Mouse (Mus musculus) thymus, adult 2 months (tissue): Measurements from ENCODE around the gene Tmem178b. TPM values are rescaled to one million over a fixed set of nuclear protein-coding genes. Genes with fewer than 3 reads are reported as not detected.

Source experiments
- DNase-seq: peaks from one replicate; pipeline ENCODE4 v3.0.0; 2021
- H3K27ac ChIP-seq: fragments of 200-500 bp; 2 replicates; pipeline ENCODE4 v1.5.1; 2012; ENCODE audit warnings: low read length, control low read depth; ENCODE audit not compliant: control insufficient read depth, insufficient read depth
- H3K27me3 ChIP-seq: fragments of 200-500 bp; 2 replicates; pipeline ENCODE4 v1.6.1; 2012; ENCODE audit warnings: mild to moderate bottlenecking, low read length, moderate library complexity, mixed read lengths; ENCODE audit not compliant: control insufficient read depth, insufficient read depth
- H3K36me3 ChIP-seq: fragments of 200-500 bp; 2 replicates; pipeline ENCODE4 v1.6.1; 2012; ENCODE audit warnings: mild to moderate bottlenecking, low read length, moderate library complexity; ENCODE audit not compliant: control insufficient read depth, insufficient read depth
- H3K4me1 ChIP-seq: fragments of 200-500 bp; replicated peaks from 2 replicates; pipeline ENCODE4 v1.6.1; 2012; ENCODE audit warnings: low read length; ENCODE audit not compliant: control insufficient read depth, insufficient read depth
- H3K4me3 ChIP-seq: fragments of 200-500 bp; 2 replicates; pipeline ENCODE4 v1.5.1; 2012; ENCODE audit warnings: mild to moderate bottlenecking, low read length, control low read depth, moderate library complexity; ENCODE audit not compliant: control insufficient read depth, insufficient read depth
- CTCF ChIP-seq: fragments of 200-500 bp; IDR thresholded peaks from 2 replicates; pipeline ENCODE4 v1.5.1; 2012; ENCODE audit warnings: mild to moderate bottlenecking, control low read depth, low read length, moderate library complexity, borderline replicate concordance; ENCODE audit not compliant: control insufficient read depth, poor library complexity, insufficient read depth; ENCODE audit errors: extremely low read depth
- POLR2A ChIP-seq: fragments of 200-500 bp; IDR thresholded peaks from 2 replicates; pipeline ENCODE4 v1.6.1; 2012; ENCODE audit warnings: mild to moderate bottlenecking, low read length, control low read depth, moderate library complexity; ENCODE audit not compliant: control insufficient read depth, poor library complexity, insufficient read depth; ENCODE audit errors: extremely low read depth
- WGBS: fragments of 180-500 bp; shearing (Covaris S2); methylation state at CpG from one replicate; pipeline ENCODE4 v1.1.7; 2018; 5-methylcytosine and 5-hydroxymethylcytosine counted together
- polyA plus RNA-seq: library from polyadenylated mRNA; depleted of rRNA; stranded (reverse); fragments of >200 nt; gene quantifications from 2 replicates; pipeline ENCODE4 v1.2.3, GENCODE M21; 2012

Tmem178b gene
- polyA plus RNA-seq, 1 experiment, result 0.13 TPM

DNA sequence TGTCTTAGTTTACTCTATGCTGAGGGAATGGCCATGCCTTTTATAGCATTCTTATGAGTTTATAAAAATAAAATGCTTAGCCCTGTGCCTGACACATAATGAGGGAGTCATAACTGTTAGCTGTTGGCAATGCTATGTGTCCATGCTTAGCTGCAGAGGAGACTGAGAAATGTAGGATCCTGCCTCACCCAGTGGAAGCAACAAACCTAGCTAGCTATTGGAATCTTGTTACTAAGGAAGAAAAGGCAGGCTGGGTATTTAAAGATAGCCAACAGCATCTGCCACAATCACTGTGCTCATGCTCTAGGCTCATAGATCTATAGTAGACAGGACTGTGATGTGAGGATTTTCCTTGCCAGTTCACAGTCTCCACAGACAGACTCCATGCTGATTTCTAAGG, 97.2 kb downstream of the Tmem178b start:
- no peaks in the 10 kb centered on the region for H3K36me3 ChIP-seq
- no peaks in the 10 kb centered on the region for H3K4me1 ChIP-seq
- no peaks in the 10 kb centered on the region for H3K27me3 ChIP-seq
- H3K4me3 ChIP-seq, result no peak overlapping the region
- H3K27ac ChIP-seq, result no peak overlapping the region
- no peak for DNase-seq
- TF ChIP-seq POLR2A (no peak), CTCF (no peak)

DNA sequence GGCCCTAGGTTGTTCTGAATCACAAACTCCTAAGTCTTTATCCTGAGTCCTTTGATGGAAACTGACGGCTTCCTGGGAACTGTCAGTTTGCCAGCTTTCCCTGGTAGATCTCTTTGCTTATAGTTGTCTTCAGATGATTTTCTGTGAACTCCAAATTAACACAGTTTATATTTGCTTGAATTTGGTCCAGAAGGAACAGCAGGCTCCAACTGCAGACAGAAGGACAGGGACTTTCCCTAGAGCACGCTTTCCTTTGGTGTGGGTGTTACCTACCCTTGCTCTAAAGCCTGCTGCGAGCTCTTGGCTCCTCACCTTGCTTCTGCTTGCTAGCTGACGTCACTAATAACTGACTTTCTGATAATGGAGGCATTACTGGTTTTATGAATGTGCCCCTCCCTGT, 105.9 kb downstream of the Tmem178b start:
- 80% methylated on average over 4 of the region's 4 CpGs for WGBS

DNA sequence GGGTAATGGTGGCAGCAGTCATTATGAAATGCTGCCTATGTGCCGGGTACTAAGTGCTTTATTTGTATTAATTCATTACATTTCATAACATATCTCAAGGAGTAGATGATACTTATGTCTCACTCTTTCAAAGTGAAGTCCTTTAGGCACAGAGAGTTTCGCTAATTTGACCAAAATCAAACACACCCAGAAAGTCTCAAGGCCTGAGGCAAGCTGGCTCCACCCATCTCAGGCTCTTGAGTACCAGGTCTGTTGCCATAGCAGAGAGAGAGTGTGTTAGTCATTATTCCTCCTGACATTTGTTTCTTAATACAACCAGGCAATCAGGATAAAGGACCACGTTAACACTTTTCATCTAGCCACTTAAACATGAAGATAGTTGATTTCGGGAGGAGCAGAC, 117.7 kb downstream of the Tmem178b start:
- 90% methylated on average over 4 of the region's 4 CpGs for WGBS

More for the DNA sequence above, 105.9 kb downstream of the Tmem178b start:
- Histone ChIP-seq H3K27me3 (no peaks in the 10 kb centered on the region), H3K4me1 (no peaks in the 10 kb centered on the region), H3K36me3 (no peaks in the 10 kb centered on the region), H3K27ac (no peak overlapping the region), H3K4me3 (no peak overlapping the region)
- TF ChIP-seq POLR2A (no peak), CTCF (no peak)
- no peak for DNase-seq

DNA sequence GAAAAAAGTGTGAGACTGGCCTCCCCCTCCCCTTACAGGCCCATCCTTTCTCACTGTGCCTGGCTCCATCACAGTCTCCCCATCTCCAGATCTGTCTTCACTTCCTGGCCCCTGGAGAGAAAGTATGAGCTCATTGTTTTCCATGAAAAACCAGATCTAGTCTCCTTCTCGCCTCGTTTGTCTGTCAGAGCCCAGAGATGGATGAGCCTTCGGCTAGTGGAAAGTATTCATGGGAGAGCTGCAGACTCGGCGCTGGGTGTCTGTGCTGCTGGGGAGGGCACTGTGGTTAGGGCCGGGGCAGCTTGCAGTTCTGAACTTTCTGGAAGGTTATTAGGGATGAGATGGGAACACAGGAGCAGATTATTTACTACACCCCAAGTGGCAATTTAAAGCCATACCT, 118.9 kb downstream of the Tmem178b start:
- H3K4me1 ChIP-seq, result no peaks in the 10 kb centered on the region
- DNase-seq, result no peak
- H3K27me3 ChIP-seq, result no peaks in the 10 kb centered on the region
- H3K36me3 ChIP-seq, result no peaks in the 10 kb centered on the region
- no peak overlapping the region for H3K27ac ChIP-seq
- H3K4me3 ChIP-seq, result no peak overlapping the region
- 67% methylated on average over 6 of the region's 6 CpGs for WGBS
- TF ChIP-seq POLR2A (no peak), CTCF (no peak)

More for the DNA sequence above, 117.7 kb downstream of the Tmem178b start:
- Histone ChIP-seq H3K27ac (no peak overlapping the region), H3K4me1 (no peaks in the 10 kb centered on the region), H3K36me3 (no peaks in the 10 kb centered on the region), H3K27me3 (no peaks in the 10 kb centered on the region), H3K4me3 (no peak overlapping the region)
- TF ChIP-seq CTCF, result no peak
- no peak for TF ChIP-seq POLR2A
- DNase-seq, result no peak

DNA sequence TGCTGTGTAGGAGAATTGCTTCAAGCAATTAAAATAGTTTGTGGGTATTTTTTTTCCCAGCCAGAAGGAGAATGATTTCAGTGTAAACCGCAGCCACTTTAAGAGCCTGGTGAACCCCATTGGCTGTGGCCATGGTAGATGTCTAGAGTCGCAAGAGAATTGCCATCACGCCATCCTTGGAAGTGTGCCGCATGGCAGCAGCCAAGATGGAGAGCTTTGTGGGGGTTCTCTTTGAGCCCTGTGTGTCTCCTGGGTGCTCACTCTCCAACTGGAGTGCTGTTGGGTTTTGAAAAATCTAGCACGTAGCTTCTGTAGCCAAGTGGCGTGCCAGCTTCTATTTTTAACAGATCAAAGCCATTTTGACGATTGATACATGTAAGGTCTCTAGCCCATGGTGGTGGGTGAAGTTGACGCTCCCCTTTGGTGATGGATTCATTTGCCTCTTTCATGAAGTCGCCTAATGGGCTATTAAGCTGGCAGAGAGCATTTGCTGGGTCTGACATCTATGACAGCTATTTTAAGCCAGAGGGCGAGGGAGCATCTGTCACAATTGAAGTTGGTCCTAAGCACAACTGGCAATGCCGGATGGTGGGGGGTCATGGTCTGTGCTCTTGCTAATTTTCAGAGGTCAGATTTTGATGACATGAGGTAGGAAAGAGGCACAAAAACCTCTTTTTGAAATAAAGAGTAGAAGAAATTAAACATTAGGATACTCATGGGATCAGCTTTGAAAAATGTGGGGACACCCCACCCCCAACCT, 133.1 kb downstream of the Tmem178b start:
- DNase-seq, result no peak
- no peak overlapping the region for H3K4me3 ChIP-seq
- no peak overlapping the region for H3K27ac ChIP-seq
- no peaks in the 10 kb centered on the region for H3K4me1 ChIP-seq
- 92% methylated on average over 11 of the region's 11 CpGs for whole genome bisulfite sequencing
- no peaks in the 10 kb centered on the region for H3K27me3 ChIP-seq
- TF ChIP-seq CTCF (no peak), POLR2A (no peak)
- H3K36me3 ChIP-seq, result no peaks in the 10 kb centered on the region

DNA sequence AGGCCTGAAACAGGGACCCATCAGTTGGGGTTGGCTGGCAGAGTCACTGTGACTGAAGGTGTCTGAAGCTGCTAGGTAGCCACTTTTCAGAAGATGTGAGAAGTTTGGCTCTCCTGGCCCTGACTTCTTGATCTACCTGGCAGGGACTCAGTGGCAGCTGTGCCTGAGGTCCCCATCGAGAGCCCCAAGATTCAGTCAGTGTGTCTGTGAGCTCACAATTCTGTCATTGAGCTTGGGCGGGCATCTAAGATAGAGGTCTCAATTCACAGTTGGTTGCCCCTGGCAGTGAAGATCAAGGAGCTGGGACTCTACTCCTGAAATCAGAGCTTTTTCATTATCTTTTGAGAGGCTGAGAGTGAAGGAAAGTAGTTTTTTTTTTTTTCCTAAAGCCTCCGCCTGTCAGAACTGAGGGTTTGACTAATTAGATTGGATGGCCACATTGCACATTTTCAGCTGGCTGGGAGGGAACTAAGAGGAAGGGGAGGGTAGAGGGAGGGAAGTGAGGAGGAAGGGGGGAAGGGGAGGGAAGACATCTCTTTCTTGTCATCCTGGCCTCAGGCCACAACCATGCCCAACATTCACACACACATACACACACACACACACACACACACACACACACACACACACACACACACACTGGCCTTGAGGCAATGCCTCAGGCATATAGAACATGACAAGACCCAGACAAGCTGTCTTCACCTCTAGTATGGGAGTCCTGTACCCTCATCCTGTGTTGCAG, 135.3 kb downstream of the Tmem178b start:
- 70% methylated on average over 3 of the region's 3 CpGs for WGBS
- no peak overlapping the region for H3K27ac ChIP-seq
- H3K36me3 ChIP-seq, result no peaks in the 10 kb centered on the region

More for the DNA sequence above, 135.3 kb downstream of the Tmem178b start:
- Histone ChIP-seq H3K27me3 (no peaks in the 10 kb centered on the region), H3K4me3 (no peak overlapping the region), H3K4me1 (no peaks in the 10 kb centered on the region)
- no peak for TF ChIP-seq POLR2A
- TF ChIP-seq CTCF, result no peak
- no peak for DNase-seq
